Mouse (Mus musculus) heart, embryonic 10.5 days (tissue): ENCODE results near the gene Ints12. TPM values are rescaled to one million over a fixed set of nuclear protein-coding genes. Genes with fewer than 3 reads are reported as not detected.

Experiments used
- DNase-seq: peaks from one replicate; pipeline ENCODE4 v3.0.0-alpha.2; 2017; ENCODE audit warnings: low spot score
- H3K27ac ChIP-seq: fragments of 300-500 bp; sonication (generic); 2 replicates; pipeline ENCODE4 v1.5.1; 2016; ENCODE audit warnings: mild to moderate bottlenecking
- H3K27me3 ChIP-seq: fragments of 300-500 bp; sonication (generic); 2 replicates; pipeline ENCODE4 v1.6.1; 2016; ENCODE audit warnings: mild to moderate bottlenecking; ENCODE audit not compliant: poor library complexity, insufficient read depth, severe bottlenecking
- H3K36me3 ChIP-seq: fragments of 300-500 bp; sonication (generic); 2 replicates; pipeline ENCODE4 v1.6.1; 2016; ENCODE audit warnings: mild to moderate bottlenecking, moderate library complexity
- H3K4me1 ChIP-seq: fragments of 300-500 bp; sonication (generic); 2 replicates; pipeline ENCODE4 v1.6.1; 2016; ENCODE audit warnings: mild to moderate bottlenecking
- H3K4me3 ChIP-seq: fragments of 300-500 bp; sonication (generic); 2 replicates; pipeline ENCODE4 v1.5.1; 2016; ENCODE audit warnings: mild to moderate bottlenecking, moderate library complexity
- H3K9me3 ChIP-seq: fragments of 300-500 bp; sonication (generic); 2 replicates; pipeline ENCODE4 v1.6.1; 2016; ENCODE audit warnings: mild to moderate bottlenecking, moderate library complexity
- WGBS: fragments of 180-500 bp; shearing (Covaris S2); methylation state at CpG from one replicate; pipeline ENCODE4 v1.1.7; 2016; 5-methylcytosine and 5-hydroxymethylcytosine counted together
- polyA plus RNA-seq: library from polyadenylated mRNA; unstranded; fragments of >200 nt; fragmentation: Nextera tagmentation; extraction: Ambion mirVana; gene quantifications from 2 replicates; pipeline ENCODE4 v1.2.1, GENCODE M21; 2016

Ints12 gene
- 14.2 and 16.9 TPM in 2 replicates for polyA plus RNA-seq

DNA sequence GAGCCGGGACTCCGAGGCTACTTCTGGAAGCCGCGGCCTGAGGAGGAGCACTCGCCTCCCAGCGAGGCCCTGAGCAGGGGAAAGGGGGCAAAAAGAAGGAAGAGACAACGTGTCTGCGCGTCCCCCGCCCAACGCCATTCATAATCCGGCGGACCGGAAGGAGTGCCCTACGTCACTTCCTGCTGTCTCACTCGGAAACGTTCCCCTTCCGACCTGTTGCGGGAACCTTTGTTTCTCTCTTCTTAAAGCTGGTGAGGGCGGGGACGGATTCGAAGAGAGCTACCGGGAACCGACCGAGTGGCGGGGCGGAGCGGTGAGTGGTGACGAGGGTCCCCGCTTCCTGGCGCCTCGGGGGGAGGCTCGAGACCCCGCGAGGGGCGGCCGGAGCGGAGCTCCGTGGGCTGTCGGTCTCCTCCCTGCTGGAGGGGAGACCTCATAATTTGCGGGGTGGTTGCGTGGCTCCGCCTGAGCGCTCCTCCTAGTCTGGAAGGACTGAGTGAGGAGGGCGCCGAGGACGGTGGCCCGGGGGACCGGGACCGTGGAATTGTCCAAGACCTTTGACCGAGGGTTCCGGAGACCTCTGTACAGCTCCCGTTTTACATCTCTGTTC, at the start of gene Ints12, which contains the start of gene Gstcd:
Ints12 (plus strand) TSS at position 177 of the 610 bp plus-strand sequence.
Gstcd (minus strand) TSS at position 370 of the 610 bp plus-strand sequence.
- Histone ChIP-seq H3K4me1 (no peaks in the 10 kb centered on the region; the same call in 1 of the 2 replicates), H3K4me3 (peak within 1 kb of the TSS; percentile 92), H3K27me3 (no peaks in the 10 kb centered on the region), H3K36me3 (peaks cover 2% of the 10 kb centered on the region; the same call in 1 of the 2 replicates), H3K27ac (peak within 1 kb of the TSS; percentile 100), H3K9me3 (no peaks in the 10 kb centered on the region)
- peak; percentile 95 for DNase-seq
- 0% methylated on average over 53 of the region's 53 CpGs for WGBS

DNA sequence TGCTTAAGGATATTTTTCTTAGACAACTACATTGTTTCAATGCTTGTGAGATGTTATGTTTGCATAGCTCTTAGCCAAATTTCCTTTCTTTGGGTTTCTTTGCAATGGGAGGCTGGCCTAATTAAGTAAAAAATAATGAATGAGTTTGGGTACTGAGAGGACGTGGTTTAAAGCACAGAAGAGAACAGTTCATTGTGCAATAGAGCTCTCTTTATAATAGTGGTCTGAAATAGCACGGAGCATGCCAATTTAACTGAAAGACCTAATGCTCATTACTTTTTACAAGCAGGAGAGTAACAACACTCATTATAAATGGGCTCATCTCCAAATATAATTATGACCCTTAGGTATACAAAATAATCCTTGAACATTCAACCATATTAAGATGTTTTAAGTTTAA, 39.6 kb upstream of the Ints12 start:
- Histone ChIP-seq H3K27me3 (no peaks in the 10 kb centered on the region), H3K4me1 (no peaks in the 10 kb centered on the region), H3K9me3 (no peaks in the 10 kb centered on the region), H3K36me3 (peaks cover 17% of the 10 kb centered on the region), H3K27ac (no peak overlapping the region), H3K4me3 (no peak overlapping the region)
- 93% methylated on average over 2 of the region's 2 CpGs for WGBS
- no peak for DNase-seq

DNA sequence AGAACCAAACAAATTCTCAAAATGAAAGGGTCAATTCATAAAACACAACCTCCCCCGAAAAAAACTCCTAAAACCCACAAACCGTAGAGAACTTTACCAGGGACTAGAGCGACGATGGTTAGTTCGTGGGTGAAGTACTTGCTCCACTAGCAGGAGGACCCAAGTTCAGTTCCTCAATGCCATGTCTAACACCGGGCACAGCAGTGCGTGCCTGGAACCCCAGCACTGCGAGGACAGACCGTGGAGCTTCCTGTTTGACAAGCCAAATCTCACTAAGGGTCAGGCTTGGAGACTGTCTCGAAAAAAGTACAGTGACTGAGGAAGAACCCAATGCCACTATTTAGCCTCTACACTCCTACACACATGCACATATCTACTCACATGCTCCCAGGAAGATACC, 16.1 kb upstream of the Ints12 start:
- Histone ChIP-seq H3K4me3 (no peak overlapping the region), H3K36me3 (peaks cover 28% of the 10 kb centered on the region), H3K27ac (no peak overlapping the region), H3K4me1 (no peaks in the 10 kb centered on the region), H3K9me3 (no peaks in the 10 kb centered on the region), H3K27me3 (no peaks in the 10 kb centered on the region)
- 87% methylated on average over 10 of the region's 10 CpGs for whole genome bisulfite sequencing
- DNase-seq: no peak

DNA sequence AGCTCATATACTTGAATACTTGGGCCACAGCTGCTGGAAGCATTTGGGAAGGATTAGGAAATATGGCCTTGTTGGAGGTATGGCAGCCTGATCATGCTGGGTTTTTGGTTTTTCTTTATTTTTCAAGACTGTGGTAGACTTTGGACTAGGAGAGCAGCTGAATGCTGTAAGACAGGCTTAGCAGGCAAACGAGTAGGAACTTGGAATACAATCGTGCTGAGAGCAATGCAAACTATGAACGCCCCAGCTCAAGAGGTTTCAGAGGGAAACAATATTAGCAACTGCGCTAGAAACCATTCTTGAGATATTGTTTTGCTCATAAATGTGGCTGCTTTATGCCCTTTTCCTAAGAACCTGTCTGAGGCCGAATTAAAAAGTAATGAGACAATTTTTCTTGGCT, 8.9 kb upstream of the Ints12 start:
- no peak for DNase-seq
- Histone ChIP-seq H3K9me3 (no peaks in the 10 kb centered on the region), H3K36me3 (peaks cover 44% of the 10 kb centered on the region), H3K4me3 (no peak overlapping the region), H3K4me1 (no peaks in the 10 kb centered on the region), H3K27ac (no peak overlapping the region), H3K27me3 (no peaks in the 10 kb centered on the region)
- WGBS: 92% methylated on average over 5 of the region's 5 CpGs

DNA sequence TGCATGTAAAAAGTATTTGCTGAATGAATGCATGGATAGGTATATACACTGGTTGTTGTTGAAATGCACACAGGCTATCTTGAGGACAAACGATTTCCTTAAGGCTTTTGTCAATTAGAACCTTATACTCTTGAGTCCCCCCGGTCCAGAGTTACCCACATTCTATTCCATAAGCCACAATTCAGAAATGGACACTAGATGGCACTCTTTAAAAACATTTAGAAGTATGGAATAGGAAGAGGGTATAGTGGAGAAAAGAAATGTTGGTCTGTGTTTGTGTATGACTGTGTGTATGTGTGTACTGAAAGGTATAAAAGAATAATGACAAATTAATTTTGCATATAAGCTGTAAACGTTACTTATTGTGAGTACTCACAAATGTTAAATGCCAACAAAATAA, 5.8 kb upstream of the Ints12 start:
- Histone ChIP-seq H3K9me3 (no peaks in the 10 kb centered on the region), H3K27ac (no peak overlapping the region), H3K36me3 (peaks cover 33% of the 10 kb centered on the region), H3K4me3 (no peak overlapping the region), H3K4me1 (no peaks in the 10 kb centered on the region), H3K27me3 (no peaks in the 10 kb centered on the region)
- DNase-seq: no peak
- WGBS: 68% methylated on average over 3 of the region's 3 CpGs

DNA sequence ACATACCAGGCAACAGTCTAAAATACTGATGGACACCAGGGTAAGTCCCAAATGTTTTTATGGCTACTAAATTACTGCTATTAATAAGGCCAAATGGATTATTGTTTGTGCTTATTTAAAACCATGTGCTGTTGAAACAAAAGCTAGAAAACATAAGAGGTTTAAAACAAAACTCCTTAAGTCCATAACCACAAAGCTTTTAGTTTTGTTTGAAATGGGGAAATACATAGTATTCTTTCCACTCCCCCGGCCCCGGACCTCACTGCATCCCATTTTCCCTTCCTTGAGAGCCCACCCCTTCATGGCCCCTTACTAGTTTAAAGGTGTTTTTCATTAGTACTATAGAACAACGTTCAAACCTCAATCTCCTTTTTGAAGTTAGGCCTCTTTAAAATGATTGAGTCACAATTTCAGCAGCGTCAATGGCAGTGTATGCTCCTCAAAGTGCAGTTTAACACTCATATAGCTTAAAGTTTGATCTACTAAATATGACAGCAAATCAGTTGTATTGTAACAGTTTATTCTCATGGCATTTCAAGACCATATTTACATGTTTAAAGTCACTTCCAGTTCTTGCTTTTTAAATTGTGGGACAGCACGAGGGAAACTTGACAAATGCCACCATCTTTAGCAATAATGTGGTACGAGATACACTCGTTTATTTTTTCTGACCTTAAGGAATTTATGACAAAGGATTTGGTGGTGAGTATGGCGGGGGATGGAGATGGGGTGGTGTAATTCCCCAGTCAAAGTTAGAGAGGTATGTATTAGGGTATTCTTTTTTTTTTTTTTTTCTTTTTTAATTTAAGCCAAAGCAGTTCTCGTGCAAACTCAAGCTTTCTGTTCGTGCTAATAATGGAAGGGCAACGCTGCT, 1.2 kb upstream of the Ints12 start:
- no peaks in the 10 kb centered on the region for H3K36me3 ChIP-seq
- H3K4me1 ChIP-seq: no peaks in the 10 kb centered on the region; the same call in 1 of the 2 replicates
- 14% methylated on average over 11 of the region's 11 CpGs for WGBS
- DNase-seq: no peak
- no peaks in the 10 kb centered on the region for H3K27me3 ChIP-seq
- H3K4me3 ChIP-seq: peak overlapping the region; percentile 92
- no peaks in the 10 kb centered on the region for H3K9me3 ChIP-seq
- H3K27ac ChIP-seq: peak overlapping the region; percentile 100

DNA sequence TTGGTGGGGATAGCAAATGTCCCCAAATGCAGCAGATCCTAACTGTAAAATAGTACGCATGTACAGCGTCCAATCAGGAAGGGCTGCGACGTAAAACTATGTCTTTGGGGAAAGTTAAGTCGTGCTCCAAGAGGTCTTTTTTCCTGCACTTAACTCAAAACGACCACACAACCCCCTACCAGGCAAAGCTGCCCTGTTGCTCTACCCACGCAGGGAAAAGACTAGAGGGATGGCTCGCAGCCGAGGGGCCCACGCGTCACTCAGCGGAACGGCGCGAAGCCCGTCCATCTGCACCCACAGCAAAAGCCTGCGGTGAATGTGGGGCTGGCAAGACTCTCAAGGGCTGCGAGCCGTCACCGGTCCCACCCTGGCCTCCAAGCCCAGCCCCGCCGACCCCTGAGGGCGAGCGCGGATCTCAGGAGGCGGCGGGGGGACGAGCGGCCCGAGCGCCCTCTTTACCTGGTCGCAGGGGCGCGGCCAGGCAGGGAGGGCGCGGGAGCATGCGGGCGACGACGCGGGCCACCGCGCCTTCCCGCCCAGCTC, 448 bp upstream of the Ints12 start:
- H3K27ac ChIP-seq: peak overlapping the region; percentile 100
- H3K36me3 ChIP-seq: no peaks in the 10 kb centered on the region
- H3K4me3 ChIP-seq: peak overlapping the region; percentile 92
- DNase-seq: peak; percentile 84
- no peaks in the 10 kb centered on the region for H3K27me3 ChIP-seq
- WGBS: under 1% methylated on average over 44 of the region's 44 CpGs
- H3K9me3 ChIP-seq: no peaks in the 10 kb centered on the region
- H3K4me1 ChIP-seq: no peaks in the 10 kb centered on the region; the same call in 1 of the 2 replicates

DNA sequence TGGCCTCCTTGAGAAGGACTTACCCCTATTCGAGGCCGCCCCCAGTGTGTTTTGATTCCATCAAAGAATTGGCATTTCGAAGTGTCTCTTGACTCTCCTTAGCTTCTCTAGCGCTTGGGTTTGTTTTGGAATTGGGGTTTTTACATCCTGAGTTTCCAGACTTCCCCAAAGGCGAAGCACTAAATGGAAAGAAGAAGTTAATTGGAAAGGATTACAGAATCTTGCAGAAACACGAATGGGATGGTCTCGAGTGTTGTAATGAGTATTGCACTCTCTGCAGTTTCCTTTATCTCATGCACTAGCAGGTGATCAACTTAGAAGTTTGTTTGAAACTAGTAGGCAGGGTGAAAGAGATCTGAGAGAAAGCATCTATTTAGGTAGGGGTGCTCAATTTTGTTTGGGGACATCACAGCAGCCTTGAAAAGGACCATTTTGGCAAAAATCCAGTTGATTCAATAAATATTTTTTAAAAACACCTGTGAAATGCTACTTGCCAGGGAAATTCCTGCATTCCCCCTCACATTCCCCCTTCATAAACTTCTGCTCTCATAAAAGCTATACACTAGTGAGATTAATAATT, 724 bp downstream of the Ints12 start:
- Histone ChIP-seq H3K27ac (peak overlapping the region; percentile 100), H3K4me3 (peak overlapping the region; percentile 92), H3K9me3 (no peaks in the 10 kb centered on the region), H3K36me3 (peaks cover 6% of the 10 kb centered on the region; the same call in 1 of the 2 replicates), H3K4me1 (no peaks in the 10 kb centered on the region; the same call in 1 of the 2 replicates), H3K27me3 (no peaks in the 10 kb centered on the region)
- 2% methylated on average over 7 of the region's 7 CpGs for WGBS
- no peak for DNase-seq

DNA sequence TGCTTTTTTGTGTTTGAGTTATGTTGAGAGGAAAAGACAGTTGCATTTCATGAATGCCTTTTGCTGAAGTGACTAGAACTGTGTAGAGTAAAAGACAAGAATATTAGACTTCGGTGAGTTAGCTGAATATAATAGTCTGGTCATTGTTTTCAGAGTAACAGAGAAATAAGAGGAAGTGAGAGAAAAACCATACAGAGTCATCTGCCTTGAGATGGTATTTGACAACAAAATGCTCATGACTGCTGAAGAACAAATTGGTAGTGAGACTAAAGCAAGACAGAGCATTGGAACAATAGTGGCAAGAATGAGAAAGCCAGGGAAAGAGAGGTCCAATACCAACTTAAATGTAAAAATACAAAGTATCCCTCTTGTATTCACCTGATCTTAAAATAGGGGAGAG, 1.3 kb downstream of the Ints12 start:
- H3K4me3 ChIP-seq: peak overlapping the region; percentile 92
- 85% methylated on average over 1 of the region's 1 CpGs for WGBS
- no peak for DNase-seq
- H3K27ac ChIP-seq: peak overlapping the region; percentile 100; the same call in 1 of the 2 replicates
- no peaks in the 10 kb centered on the region for H3K27me3 ChIP-seq
- H3K4me1 ChIP-seq: no peaks in the 10 kb centered on the region; the same call in 1 of the 2 replicates
- no peaks in the 10 kb centered on the region for H3K9me3 ChIP-seq
- peaks cover 10% of the 10 kb centered on the region; the same call in 1 of the 2 replicates for H3K36me3 ChIP-seq

DNA sequence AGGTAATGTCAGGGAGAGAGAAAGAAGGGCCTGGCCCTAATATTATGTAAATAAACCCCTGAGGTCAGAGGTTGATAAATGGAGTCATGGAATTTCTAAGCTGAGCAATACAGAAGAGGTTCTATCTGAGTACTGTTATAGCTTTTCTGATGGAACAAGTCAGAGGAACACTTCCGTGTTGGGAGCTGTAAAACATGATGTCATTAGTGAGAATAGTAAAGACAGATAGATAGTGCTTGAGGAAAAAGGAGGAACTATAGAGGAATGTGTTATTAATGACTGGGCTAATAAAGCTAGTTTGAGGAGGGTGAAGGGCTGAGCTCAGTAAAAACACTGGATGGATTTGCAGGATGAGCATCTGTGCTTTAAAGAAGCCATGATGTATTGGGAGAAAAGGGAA, 2.7 kb downstream of the Ints12 start:
- H3K4me1 ChIP-seq: no peaks in the 10 kb centered on the region; the same call in 1 of the 2 replicates
- no peak overlapping the region for H3K27ac ChIP-seq
- WGBS: 71% methylated on average over 1 of the region's 1 CpGs
- DNase-seq: no peak
- peaks cover 19% of the 10 kb centered on the region; the same call in 1 of the 2 replicates for H3K36me3 ChIP-seq
- H3K9me3 ChIP-seq: no peaks in the 10 kb centered on the region
- H3K4me3 ChIP-seq: no peak overlapping the region
- H3K27me3 ChIP-seq: no peaks in the 10 kb centered on the region

DNA sequence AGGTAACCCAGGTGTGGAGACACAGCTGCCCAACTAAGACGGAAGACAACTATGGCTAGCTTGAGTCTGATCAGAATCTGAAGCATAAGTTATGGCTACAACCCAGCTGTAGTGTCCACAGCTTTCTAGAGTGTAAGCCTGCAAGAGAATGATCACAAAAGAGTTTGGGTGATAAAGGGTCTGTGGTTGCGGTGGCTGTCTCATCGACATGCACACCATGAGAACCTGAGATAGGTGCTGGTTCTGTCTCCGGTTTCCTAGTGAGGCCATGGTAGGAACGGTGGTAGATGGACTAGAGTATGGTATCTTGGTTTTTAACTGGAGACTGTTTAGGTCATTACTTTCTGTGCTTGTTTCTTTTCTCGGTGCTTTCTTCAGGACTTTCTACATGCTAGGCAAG, 6.3 kb downstream of the Ints12 start:
- DNase-seq: no peak
- Histone ChIP-seq H3K4me3 (no peak overlapping the region), H3K4me1 (no peaks in the 10 kb centered on the region), H3K36me3 (peaks cover 45% of the 10 kb centered on the region), H3K27ac (no peak overlapping the region), H3K9me3 (no peaks in the 10 kb centered on the region), H3K27me3 (no peaks in the 10 kb centered on the region)
- WGBS: 89% methylated on average over 6 of the region's 6 CpGs

DNA sequence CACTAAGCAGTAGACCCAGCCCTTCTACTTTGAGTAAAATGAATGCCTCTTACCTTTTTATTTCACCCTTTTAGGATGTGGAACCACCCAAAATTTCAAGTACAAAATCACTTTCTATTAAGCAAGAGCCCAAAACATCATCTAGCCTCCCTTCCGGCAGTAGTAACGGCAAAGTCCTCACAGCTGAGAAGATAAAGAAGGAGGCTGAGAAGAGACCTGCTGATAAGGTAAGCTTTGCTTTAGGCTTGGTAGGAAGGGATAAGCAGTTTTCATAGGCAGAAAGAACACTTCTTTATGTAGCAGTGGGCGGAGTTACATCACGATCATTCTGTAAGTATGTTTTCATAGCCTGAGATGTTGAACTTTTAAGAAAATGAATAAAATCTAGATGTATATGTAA, 6.7 kb downstream of the Ints12 start:
- no peak overlapping the region for H3K27ac ChIP-seq
- 80% methylated on average over 4 of the region's 4 CpGs for WGBS
- peaks cover 46% of the 10 kb centered on the region for H3K36me3 ChIP-seq
- H3K4me3 ChIP-seq: no peak overlapping the region
- no peaks in the 10 kb centered on the region for H3K27me3 ChIP-seq
- DNase-seq: no peak
- H3K9me3 ChIP-seq: no peaks in the 10 kb centered on the region
- H3K4me1 ChIP-seq: no peaks in the 10 kb centered on the region
